22 mouse cellular contexts compared by ENCODE assay signal in the genomic region with DNA sequence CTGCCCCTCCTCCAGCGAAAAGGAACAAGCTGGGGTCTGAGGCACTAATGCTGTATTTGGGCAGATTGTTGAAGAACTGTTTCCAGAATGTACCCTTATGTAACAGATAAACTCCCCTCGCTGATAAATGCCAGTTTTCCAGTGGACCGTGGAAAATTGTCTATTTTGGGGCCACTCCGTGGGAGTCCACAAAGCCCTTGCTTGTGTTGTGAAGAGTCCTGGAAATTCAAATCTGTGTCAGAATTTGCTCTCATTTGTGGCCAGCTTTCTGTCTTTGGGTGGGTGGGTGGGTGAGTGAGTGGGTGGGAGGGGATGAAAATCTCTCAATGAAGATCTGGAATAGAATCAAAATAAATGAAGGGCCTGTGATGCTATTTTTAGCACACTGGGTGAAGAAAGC. TPM values are rescaled to one million over a fixed set of nuclear protein-coding genes. Genes with fewer than 3 reads are reported as not detected.
A peak's percentile ranks its signal among the peaks of the same experiment; 100 is the strongest.
DNase-seq lines count a peak whose midpoint lies in the region; ATAC-seq and TF ChIP-seq lines count a peak whose summit lies in the region.
"Had no signal": no experiment of that assay in that cellular context is flagged by ENCODE, and none has a peak within 500 bp of the region (broad histone marks: within the 10 kb centered on the region; RNA-seq: fewer than 3 reads in every experiment).

No protein-coding gene starts in this region.

- WGBS in heart, embryonic 15.5 days: 47% methylated on average over 4 of the region's 4 CpGs

- no peaks in the 10 kb centered on the region for H3K36me3 ChIP-seq in heart, embryonic 15.5 days
- H3K36me3 ChIP-seq: embryonic facial prominence, embryonic 12.5 days; hindbrain, embryonic 10.5 days; kidney, embryonic 15.5 days; midbrain, embryonic 15.5 days; neural tube, embryonic 15.5 days had no signal

- intact Hi-C loops in gastrocnemius, adult 2 months (cut with DNase I): loop anchor here (5.0 kb wide), 1 partner anchor 36 kb away; no protein-coding TSS in a partner anchor

- no peaks in the 10 kb centered on the region for H3K9me3 ChIP-seq in heart, embryonic 15.5 days (replicated peaks)
- H3K9me3 ChIP-seq: embryonic facial prominence, embryonic 12.5 days; forebrain, embryonic 13.5 days; hindbrain, embryonic 10.5 days; kidney, embryonic 15.5 days; midbrain, embryonic 15.5 days; neural tube, embryonic 15.5 days had no signal

- TF ChIP-seq CTCF in gastrocnemius, adult 2 months (IDR thresholded peaks at IDR 0.05): no peak

- H3K9ac ChIP-seq in heart, embryonic 15.5 days: no peak overlapping the region
- H3K9ac ChIP-seq: embryonic facial prominence, embryonic 12.5 days; forebrain, embryonic 13.5 days; kidney, embryonic 15.5 days; midbrain, embryonic 15.5 days; neural tube, embryonic 15.5 days had no signal

- no peaks in the 10 kb centered on the region for H3K27me3 ChIP-seq in heart, embryonic 15.5 days
- H3K27me3 ChIP-seq: forebrain, embryonic 13.5 days; kidney, embryonic 15.5 days; midbrain, embryonic 15.5 days; neural tube, embryonic 15.5 days had no signal

- H3K4me2 ChIP-seq in heart, embryonic 15.5 days: no peak overlapping the region
- H3K4me2 ChIP-seq: embryonic facial prominence, embryonic 12.5 days; forebrain, embryonic 13.5 days; kidney, embryonic 15.5 days; liver, embryonic 11.5 days; midbrain, embryonic 15.5 days; neural tube, embryonic 15.5 days had no signal

- peaks cover 7% of the 10 kb centered on the region; the same call in 1 of the 2 replicates for H3K4me1 ChIP-seq in heart, embryonic 15.5 days (replicated peaks)
- H3K4me1 ChIP-seq: midbrain, embryonic 15.5 days; neural tube, embryonic 15.5 days had no signal

- no peak overlapping the region for H3K4me3 ChIP-seq in gastrocnemius, adult 2 months
- no peak overlapping the region for H3K4me3 ChIP-seq in heart, embryonic 15.5 days
- H3K4me3 ChIP-seq: embryonic facial prominence, embryonic 12.5 days; erythroblast, embryonic 14.5 days; forebrain, embryonic 13.5 days; hindbrain, embryonic 10.5 days; kidney, embryonic 15.5 days; midbrain, embryonic 15.5 days; neural tube, embryonic 15.5 days had no signal

- H3K27ac ChIP-seq in gastrocnemius, adult 2 months: peak overlapping the region; percentile 35; the same call in 1 of the 2 replicates
- H3K27ac ChIP-seq in heart, embryonic 15.5 days: peak overlapping the region; percentile 46; the same call in 1 of the 2 replicates
- H3K27ac ChIP-seq: embryonic facial prominence, embryonic 12.5 days; forebrain, embryonic 13.5 days; hindbrain, embryonic 10.5 days; hindbrain, postnatal 0 days; kidney, embryonic 15.5 days; midbrain, embryonic 15.5 days; neural tube, embryonic 15.5 days had no signal

- no peak for DNase-seq in gastrocnemius, adult 2 months
- DNase-seq in gastrocnemius, postnatal 25 days: no peak
- DNase-seq in heart, adult 9 months (ENCODE audit: low spot score in 2 of 2): no peak
- DNase-seq in right cerebral cortex, adult 2 months (ENCODE audit: low spot score in 2 of 2): peak; percentile 50 to 55
- DNase-seq in right cerebral cortex, postnatal 14 days: no peak
- peak; percentile 60 for DNase-seq in telencephalon, adult 2 months (ENCODE audit: low read depth, low spot score)
- DNase-seq: gastrocnemius, postnatal 36 days; kidney, postnatal 4 days; lung, adult 18-20 months; lung, postnatal 36 days; thymus, postnatal 36 days had no signal

- no peak for ATAC-seq in heart, embryonic 15.5 days (replicated peaks; ENCODE audit: insufficient number of reproducible peaks, insufficient read depth, low FRiP score, low read depth)
- ATAC-seq: forebrain, embryonic 13.5 days; hindbrain, postnatal 0 days; intestine, postnatal 0 days; midbrain, embryonic 15.5 days had no signal

RNA-seq across cellular contexts. Expression of a gene that starts 13.5 kb away (rescaled TPM):
- total RNA-seq in gastrocnemius, adult 2 months (2021): 100 to 1,000 TPM; 270 TPM
- 100 to 1,000 TPM; 281 to 304 TPM for total RNA-seq in gastrocnemius, postnatal 25 days (2021)
- 139 and 172 TPM in 2 replicates for polyA plus RNA-seq in heart, embryonic 15.5 days (2015; fragmentation: Nextera tagmentation; extraction: Ambion mirVana)
- polyA plus RNA-seq: erythroblast, embryonic 14.5 days had no signal

Comparison
In these comparisons a context has a peak if more than half of its experiments do, and no peak if none do; other contexts are left out.
1. DNase-seq: peak in right cerebral cortex, adult 2 months (2 of 2) and telencephalon, adult 2 months (single experiment); none in gastrocnemius, adult 2 months (single experiment), gastrocnemius, postnatal 25 days (single experiment), heart, adult 9 months (0 of 2) and right cerebral cortex, postnatal 14 days (single experiment).